Mouse (Mus musculus): ENCODE results near the gene Eya2.

GRCm38 (mm10) chr2:165694767-165695166 is 99.9 kb downstream of the Eya2 start:
- TF ChIP-seq POLR2A (IDR thresholded peaks at IDR 0.05; ENCODE audit: borderline replicate concordance, control insufficient read depth, low read depth, low read length): no peak
- no peak for TF ChIP-seq CTCF (IDR thresholded peaks at IDR 0.05; ENCODE audit: control insufficient read depth, insufficient read depth, low read length)
